Comparison of ENCODE assay signal across 7 mouse cellular contexts in the genomic region with DNA sequence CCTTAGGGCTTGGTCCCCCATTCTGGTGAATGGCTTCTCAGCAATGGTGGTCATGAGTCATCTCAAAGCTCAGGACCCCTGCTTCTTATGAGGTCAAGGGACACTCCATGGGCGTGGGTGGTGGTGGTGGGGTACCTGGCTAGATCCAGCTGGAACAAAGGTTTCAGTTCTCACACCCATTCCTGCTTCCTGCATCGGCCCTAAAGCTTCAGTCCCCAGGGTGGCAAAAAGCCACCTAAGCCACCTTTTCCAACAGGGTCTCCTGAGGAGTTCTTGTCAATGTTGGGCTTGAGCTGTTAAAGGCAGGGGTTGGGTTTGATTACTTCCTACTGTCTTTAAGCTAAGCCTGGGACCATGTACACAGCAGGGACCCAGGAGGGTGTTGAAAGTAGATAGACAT. TPM values are rescaled to one million over a fixed set of nuclear protein-coding genes. Genes with fewer than 3 reads are reported as not detected.
DNase-seq lines count a peak whose midpoint lies in the region; ATAC-seq and TF ChIP-seq lines count a peak whose summit lies in the region.

No protein-coding gene starts in this region.

- peak overlapping the region; percentile 74 for H3K4me3 ChIP-seq in layer of hippocampus, adult 2 months
- H3K4me3 ChIP-seq in embryonic facial prominence, embryonic 15.5 days (replicated peaks): peak overlapping the region; percentile 72
- peak overlapping the region; percentile 68 for H3K4me3 ChIP-seq in intestine, postnatal 0 days (ENCODE audit: low read depth, low read length)
- peak overlapping the region; percentile 55 for H3K4me3 ChIP-seq in neural tube, embryonic 15.5 days (replicated peaks)

- H3K9me3 ChIP-seq in embryonic facial prominence, embryonic 15.5 days (replicated peaks): no peaks in the 10 kb centered on the region
- no peaks in the 10 kb centered on the region for H3K9me3 ChIP-seq in intestine, postnatal 0 days (ENCODE audit: control insufficient read depth)
- no peaks in the 10 kb centered on the region for H3K9me3 ChIP-seq in neural tube, embryonic 15.5 days (replicated peaks)

- H3K27ac ChIP-seq in layer of hippocampus, adult 2 months: peak overlapping the region; percentile 94
- peak overlapping the region; percentile 98; the same call in 1 of the 2 replicates for H3K27ac ChIP-seq in embryonic facial prominence, embryonic 15.5 days (replicated peaks)
- H3K27ac ChIP-seq in intestine, postnatal 0 days (ENCODE audit: low read depth, low read length): no peak overlapping the region
- H3K27ac ChIP-seq in neural tube, embryonic 15.5 days (replicated peaks): peak overlapping the region; percentile 94; the same call in 1 of the 2 replicates

- 61% methylated on average over 2 of the region's 2 CpGs for WGBS in embryonic facial prominence, embryonic 15.5 days
- 39% methylated on average over 2 of the region's 2 CpGs for WGBS in intestine, postnatal 0 days
- WGBS in neural tube, embryonic 15.5 days: 68% methylated on average over 2 of the region's 2 CpGs

- DNase-seq in layer of hippocampus, adult 2 months (ENCODE audit: low spot score in 2 of 2): no peak
- no peak for DNase-seq in layer of hippocampus, postnatal 14 days (ENCODE audit: low spot score in 2 of 2)
- no peak for DNase-seq in urinary bladder, postnatal 36 days (ENCODE audit: low spot score in 2 of 2)
- DNase-seq in left cerebral cortex, postnatal 14 days (ENCODE audit: low spot score in 2 of 2): no peak

- intact Hi-C loops in left cerebral cortex, postnatal 14 days (cut with DNase I): loop anchor here (5.0 kb wide), 2 partner anchors 182 to 477 kb away; no protein-coding TSS in a partner anchor

- no peaks in the 10 kb centered on the region for H3K27me3 ChIP-seq in embryonic facial prominence, embryonic 15.5 days
- H3K27me3 ChIP-seq in intestine, postnatal 0 days (replicated peaks; ENCODE audit: control insufficient read depth, insufficient read depth, low read length): no peaks in the 10 kb centered on the region
- H3K27me3 ChIP-seq in neural tube, embryonic 15.5 days (replicated peaks): no peaks in the 10 kb centered on the region

- no peak for ATAC-seq in embryonic facial prominence, embryonic 15.5 days (ENCODE audit: insufficient number of reproducible peaks, low FRiP score, low TSS enrichment, low read depth)
- no peak for ATAC-seq in intestine, postnatal 0 days
- ATAC-seq in neural tube, embryonic 15.5 days (ENCODE audit: low FRiP score): no peak

- H3K36me3 ChIP-seq in embryonic facial prominence, embryonic 15.5 days: peaks cover 31% of the 10 kb centered on the region
- H3K36me3 ChIP-seq in intestine, postnatal 0 days (ENCODE audit: control insufficient read depth, insufficient read depth): peaks cover 31% of the 10 kb centered on the region
- peaks cover 29% of the 10 kb centered on the region for H3K36me3 ChIP-seq in neural tube, embryonic 15.5 days

- no peak for TF ChIP-seq CTCF in layer of hippocampus, adult 2 months (conservative IDR thresholded peaks at IDR 0.05)
- no peak for TF ChIP-seq CTCF in intestine, postnatal 0 days (IDR thresholded peaks at IDR 0.05; ENCODE audit: low read depth)

- peaks cover 38% of the 10 kb centered on the region for H3K4me1 ChIP-seq in embryonic facial prominence, embryonic 15.5 days
- H3K4me1 ChIP-seq in intestine, postnatal 0 days (replicated peaks; ENCODE audit: control insufficient read depth, insufficient read depth, low read length): 0 out of 2 replicates have a peak, but pooled peaks cover 5% of the 10 kb centered on the region
- peaks cover 50% of the 10 kb centered on the region for H3K4me1 ChIP-seq in neural tube, embryonic 15.5 days

- H3K4me2 ChIP-seq in embryonic facial prominence, embryonic 15.5 days (replicated peaks): peak overlapping the region; percentile 84
- H3K4me2 ChIP-seq in intestine, postnatal 0 days (replicated peaks; ENCODE audit: low read depth): peak overlapping the region; percentile 92
- H3K4me2 ChIP-seq in neural tube, embryonic 15.5 days: peak overlapping the region; percentile 95

- peak overlapping the region; percentile 73 for H3K9ac ChIP-seq in embryonic facial prominence, embryonic 15.5 days
- peak overlapping the region; percentile 62; the same call in 1 of the 2 replicates for H3K9ac ChIP-seq in intestine, postnatal 0 days (ENCODE audit: low read depth, low read length)
- peak overlapping the region; percentile 63 for H3K9ac ChIP-seq in neural tube, embryonic 15.5 days (replicated peaks)

RNA-seq across cellular contexts. Expression of gene Polr2h, which starts 2.3 kb away (rescaled TPM):
- 10 to 100 TPM; 26.1 TPM for total RNA-seq in layer of hippocampus, adult 2 months (2021)
- 10 to 100 TPM; 22.4 to 25.7 TPM for total RNA-seq in layer of hippocampus, postnatal 14 days (2021)
- 90.0 and 100 TPM in 2 replicates for polyA plus RNA-seq in embryonic facial prominence, embryonic 15.5 days (2015; fragmentation: Nextera tagmentation; extraction: Ambion mirVana)
- polyA plus RNA-seq in intestine, postnatal 0 days (2015; fragmentation: Nextera tagmentation; extraction: Ambion mirVana): 52.9 and 54.2 TPM in 2 replicates
- 90.9 and 95.4 TPM in 2 replicates for polyA plus RNA-seq in neural tube, embryonic 15.5 days (2015; fragmentation: Nextera tagmentation; extraction: Ambion mirVana)
- 10 to 100 TPM; 21.4 to 29.5 TPM for total RNA-seq in left cerebral cortex, postnatal 14 days (2021)

RNA-seq across cellular contexts. Expression of gene Clcn2, which starts 2.4 kb away (rescaled TPM):
- 10 to 100 TPM; 74.2 to 79.5 TPM for total RNA-seq in layer of hippocampus, adult 2 months (2021)
- total RNA-seq in layer of hippocampus, postnatal 14 days (2021): 10 to 100 TPM; 49.9 to 60.4 TPM
- 15.6 and 16.0 TPM in 2 replicates for polyA plus RNA-seq in embryonic facial prominence, embryonic 15.5 days (2015; fragmentation: Nextera tagmentation; extraction: Ambion mirVana)
- polyA plus RNA-seq in intestine, postnatal 0 days (2015; fragmentation: Nextera tagmentation; extraction: Ambion mirVana): 5.4 and 6.1 TPM in 2 replicates
- polyA plus RNA-seq in neural tube, embryonic 15.5 days (2015; fragmentation: Nextera tagmentation; extraction: Ambion mirVana): 27.4 and 34.6 TPM in 2 replicates
- 10 to 100 TPM; 56.5 to 58.7 TPM for total RNA-seq in left cerebral cortex, postnatal 14 days (2021)

RNA-seq across cellular contexts. Expression of gene Chrd, which starts 17.8 kb away (rescaled TPM):
- total RNA-seq in layer of hippocampus, adult 2 months (2021): 10 to 100 TPM; 87.0 to 90.7 TPM
- 10 to 100 TPM; 36.4 to 45.8 TPM for total RNA-seq in layer of hippocampus, postnatal 14 days (2021)
- polyA plus RNA-seq in embryonic facial prominence, embryonic 15.5 days (2015; fragmentation: Nextera tagmentation; extraction: Ambion mirVana): 8.5 and 10.8 TPM in 2 replicates
- polyA plus RNA-seq in intestine, postnatal 0 days (2015; fragmentation: Nextera tagmentation; extraction: Ambion mirVana): 2.3 TPM in 2 replicates
- 6.3 and 7.5 TPM in 2 replicates for polyA plus RNA-seq in neural tube, embryonic 15.5 days (2015; fragmentation: Nextera tagmentation; extraction: Ambion mirVana)
- 10 to 100 TPM; 26.9 to 36.6 TPM for total RNA-seq in left cerebral cortex, postnatal 14 days (2021)

RNA-seq across cellular contexts. Expression of gene Thpo, which starts 19.1 kb away (rescaled TPM):
- total RNA-seq in layer of hippocampus, adult 2 months (2021): 10 to 100 TPM; 12.5 to 16.2 TPM
- 1 to 10 TPM; 5.0 to 5.9 TPM for total RNA-seq in layer of hippocampus, postnatal 14 days (2021)
- 1.3 and 1.6 TPM in 2 replicates for polyA plus RNA-seq in embryonic facial prominence, embryonic 15.5 days (2015; fragmentation: Nextera tagmentation; extraction: Ambion mirVana)
- polyA plus RNA-seq in intestine, postnatal 0 days (2015; fragmentation: Nextera tagmentation; extraction: Ambion mirVana): 2.4 and 2.7 TPM in 2 replicates
- 1.0 and 1.2 TPM in 2 replicates for polyA plus RNA-seq in neural tube, embryonic 15.5 days (2015; fragmentation: Nextera tagmentation; extraction: Ambion mirVana)
- 1 to 10 TPM; 3.8 to 4.5 TPM for total RNA-seq in left cerebral cortex, postnatal 14 days (2021)

RNA-seq across cellular contexts. Expression of gene Fam131a, which starts 22.1 kb away (rescaled TPM):
- total RNA-seq in layer of hippocampus, adult 2 months (2021): 100 to 1,000 TPM; 450 to 457 TPM
- total RNA-seq in layer of hippocampus, postnatal 14 days (2021): 100 to 1,000 TPM; 432 to 446 TPM
- polyA plus RNA-seq in embryonic facial prominence, embryonic 15.5 days (2015; fragmentation: Nextera tagmentation; extraction: Ambion mirVana): 14.0 and 15.3 TPM in 2 replicates
- polyA plus RNA-seq in intestine, postnatal 0 days (2015; fragmentation: Nextera tagmentation; extraction: Ambion mirVana): 4.7 and 5.0 TPM in 2 replicates
- 42.2 and 48.6 TPM in 2 replicates for polyA plus RNA-seq in neural tube, embryonic 15.5 days (2015; fragmentation: Nextera tagmentation; extraction: Ambion mirVana)
- 100 to 1,000 TPM; 381 to 399 TPM for total RNA-seq in left cerebral cortex, postnatal 14 days (2021)
